Mouse (Mus musculus) 416B (cell line): ENCODE results near the gene Dpep2nb.
"Not testable (repeated sequence)": the region's sequence is repeated elsewhere in the genome, so short reads cannot be mapped to it uniquely, and the experiment has no call there.

Source experiments
- DNase-seq: peaks from one replicate; pipeline ENCODE4 v3.0.0; 2011; ENCODE audit warnings: low read depth

Dpep2nb gene

DNA sequence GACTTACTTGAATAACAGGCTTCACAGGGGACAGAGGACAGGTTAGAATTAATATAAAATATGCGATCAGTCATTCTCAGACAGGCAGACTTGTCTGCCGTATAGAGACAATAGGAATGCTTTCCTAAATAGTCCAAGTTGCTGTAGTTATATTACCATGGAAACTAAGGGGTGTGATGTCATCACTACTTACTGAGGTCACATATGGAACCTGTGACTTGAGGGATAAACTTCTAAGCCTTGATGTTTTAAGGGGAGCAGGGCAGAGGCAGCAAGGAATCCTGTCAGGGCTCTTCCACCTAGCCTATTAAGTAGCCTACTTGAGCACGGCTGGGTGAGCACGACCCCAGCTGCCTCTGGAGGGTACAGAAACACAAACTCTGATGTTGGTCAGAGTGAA, at the start of gene Dpep2nb:
TSS of gene Dpep2nb (minus strand) at position 101 of the 400 bp plus-strand sequence.
- DNase-seq = no peak

DNA sequence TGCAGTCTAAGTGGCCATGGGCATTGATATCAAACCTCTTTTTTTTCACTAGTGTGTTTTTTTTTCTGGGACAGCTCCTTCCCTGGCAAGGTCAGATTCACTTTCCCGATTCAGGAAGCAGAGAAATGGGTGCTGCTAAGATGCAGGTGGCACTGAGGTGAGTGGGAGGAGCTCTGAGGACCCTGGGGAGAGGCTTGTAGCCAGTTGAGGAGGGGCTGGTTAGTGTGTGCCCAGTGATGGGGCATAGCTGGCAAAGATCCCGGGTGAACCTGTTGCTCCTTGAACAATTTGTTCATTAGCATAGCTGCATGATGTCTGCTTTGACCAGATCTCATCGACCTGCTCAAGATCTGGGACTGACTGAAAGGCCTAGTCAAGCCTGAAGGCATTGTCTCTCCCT, 49.3 kb upstream of the Dpep2nb start:
- DNase-seq = no peak

DNA sequence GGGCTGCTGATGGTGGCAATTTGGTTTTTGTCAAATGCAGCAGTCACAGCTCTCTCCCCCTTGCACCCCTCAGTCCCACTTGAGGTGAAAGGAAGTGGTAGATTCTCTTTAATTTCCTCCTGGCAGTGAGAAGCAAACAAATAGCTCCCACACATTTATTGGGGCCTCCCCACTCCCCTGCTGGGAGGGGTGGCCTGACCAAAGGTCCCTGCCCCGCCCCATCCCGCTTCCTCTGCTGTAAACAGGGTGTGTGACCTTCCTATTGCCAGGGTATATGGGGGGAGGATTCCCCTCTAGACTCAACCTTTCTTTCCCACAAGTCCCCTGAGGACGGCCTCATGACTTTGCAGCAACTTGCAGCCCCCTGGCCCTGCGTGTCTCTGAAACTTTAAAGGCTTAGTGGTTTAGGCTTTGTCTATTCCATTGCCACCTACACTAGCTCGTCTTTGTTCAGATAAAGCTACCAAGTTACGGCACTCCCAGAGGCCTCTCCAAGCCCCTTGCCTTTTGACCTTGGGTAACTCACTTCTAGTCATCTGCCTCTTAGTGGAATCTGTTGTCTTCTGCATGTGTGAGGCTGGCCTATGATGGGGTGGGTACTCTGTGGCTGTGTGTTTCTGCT, 48.5 kb upstream of the Dpep2nb start:
- peak; percentile 56 for DNase-seq

DNA sequence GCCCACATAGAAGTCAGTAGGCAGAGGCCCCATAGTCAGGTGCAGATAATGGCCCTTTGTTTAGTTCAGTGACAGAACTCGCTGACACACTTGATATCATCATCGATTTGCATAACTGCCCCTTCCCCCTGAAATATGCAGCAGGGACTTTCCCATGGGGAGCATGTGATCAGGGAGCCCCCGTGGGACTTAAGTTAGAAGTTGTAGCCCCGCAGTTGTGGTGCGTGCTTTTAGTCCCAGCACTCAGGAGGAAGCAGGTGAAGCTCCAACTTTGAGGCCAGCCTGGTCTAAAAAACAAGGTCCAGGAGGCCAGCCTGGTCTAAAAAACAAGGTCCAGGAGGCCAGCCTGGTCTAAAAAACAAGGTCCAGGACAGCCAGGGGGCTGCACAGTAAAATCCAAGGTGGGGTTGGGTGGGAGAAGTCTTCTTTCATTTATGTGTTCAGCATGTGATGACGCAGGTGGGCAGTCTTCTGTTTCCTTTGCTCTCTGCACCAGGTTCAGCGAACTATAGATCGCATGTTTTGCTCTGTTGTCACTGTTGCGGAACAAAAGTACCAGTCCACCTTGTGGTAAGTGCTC, 46.8 kb upstream of the Dpep2nb start:
- no peak for DNase-seq

DNA sequence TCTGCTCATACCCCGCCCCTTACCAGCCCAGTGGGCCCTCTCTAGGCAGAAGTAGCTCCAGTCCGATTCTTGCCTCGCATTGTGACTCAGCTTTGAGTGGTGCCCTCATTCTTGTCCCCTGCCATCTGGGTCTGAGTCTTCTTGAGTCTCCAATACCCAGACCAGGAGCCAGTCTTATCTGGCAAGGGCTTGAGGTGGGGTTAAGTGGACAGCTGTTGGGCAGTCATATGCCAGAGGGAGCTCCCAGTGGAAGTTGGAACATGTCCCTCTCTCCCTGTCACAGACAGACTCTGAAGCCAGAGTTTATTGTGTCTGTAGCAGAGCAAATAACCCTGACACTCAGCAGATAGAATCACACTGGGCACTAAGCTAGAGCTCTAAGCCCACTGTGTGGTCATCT, 45.3 kb upstream of the Dpep2nb start:
- no peak for DNase-seq

DNA sequence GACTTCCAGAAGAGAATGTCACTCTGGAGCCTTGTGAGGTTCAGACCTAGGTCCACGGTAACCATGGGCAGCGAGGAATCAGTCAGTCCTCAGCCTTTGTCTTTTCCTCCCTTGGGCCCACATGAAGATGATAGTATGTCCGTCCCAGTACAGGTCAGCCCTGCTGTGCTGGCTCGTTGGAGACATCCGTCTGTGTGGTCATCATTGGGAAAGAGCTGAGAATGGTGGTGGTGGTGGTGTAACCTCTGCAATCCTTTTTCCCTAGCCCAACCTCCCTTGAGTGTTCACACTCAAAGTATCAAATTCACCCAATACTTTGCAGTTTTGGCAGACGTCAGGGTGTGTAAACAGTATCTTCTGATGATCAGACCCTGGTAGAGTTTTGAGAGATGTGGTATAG, 44.1 kb upstream of the Dpep2nb start:
- peak; percentile 30 for DNase-seq

DNA sequence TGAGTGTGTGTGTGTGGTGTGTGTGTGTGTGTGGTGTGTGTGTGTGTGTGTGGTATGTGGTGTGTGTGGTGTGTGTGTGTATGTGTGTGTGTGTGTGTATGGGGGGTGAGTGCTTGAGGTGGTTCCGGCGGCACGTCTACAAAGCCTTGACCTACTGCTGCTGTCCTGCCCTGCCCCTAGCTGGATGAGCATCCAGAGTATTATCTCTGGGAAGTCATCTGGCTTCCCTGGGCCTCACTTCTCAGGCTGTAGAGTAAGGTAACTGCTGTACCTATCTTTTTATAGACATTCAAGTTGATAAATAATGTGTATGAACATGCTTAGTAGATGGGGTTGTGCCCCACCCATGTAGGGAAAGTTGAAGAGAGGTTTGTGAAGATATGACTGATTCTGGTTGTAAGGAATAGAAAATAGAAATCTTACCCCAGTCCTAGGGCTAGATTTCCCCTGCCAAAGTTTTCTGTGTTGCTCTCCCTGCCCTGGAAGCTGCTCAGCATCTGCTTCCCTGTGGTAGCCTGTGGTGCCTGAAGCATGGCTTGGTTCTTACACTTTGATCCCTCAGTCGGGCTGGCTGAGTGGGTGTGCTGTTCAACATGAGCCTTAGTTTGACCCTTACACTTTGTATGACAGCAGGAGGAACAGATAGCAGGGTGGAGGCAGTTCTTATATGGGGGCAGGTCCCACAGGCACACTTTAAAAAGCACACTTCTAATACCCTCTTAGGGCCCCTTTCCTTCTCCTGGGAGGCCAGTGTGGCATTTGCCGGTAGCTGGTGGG, 42.3 kb upstream of the Dpep2nb start:
- no peak for DNase-seq

- no peak for DNase-seq
Observed at GRCm38 (mm10) chr8:106046872-106047559, 41.2 kb upstream of the Dpep2nb start.

GRCm38 (mm10) chr8:106044151-106044550, 38.4 kb upstream of the Dpep2nb start:
- DNase-seq = peak; percentile 59

DNA sequence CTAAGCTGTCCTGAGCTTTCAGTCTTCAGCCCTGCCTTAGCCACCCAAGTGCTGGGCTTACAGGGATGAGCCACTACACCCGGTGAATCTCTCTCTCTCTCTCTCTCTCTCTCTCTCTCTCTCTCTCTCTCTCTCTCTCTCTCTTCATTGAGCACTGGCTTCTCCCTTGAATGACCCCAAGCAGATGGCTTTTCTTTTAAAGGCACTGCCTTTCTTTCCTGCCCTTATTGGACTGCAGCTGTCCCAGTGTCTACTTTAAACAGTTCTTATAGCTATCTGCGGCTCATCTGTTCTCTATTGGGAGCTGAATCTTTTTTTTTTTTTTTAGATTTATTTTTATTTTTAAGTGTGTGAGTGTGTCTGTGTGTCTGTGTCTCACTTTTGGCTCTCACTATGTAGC, 37.3 kb upstream of the Dpep2nb start:
- no peak for DNase-seq

DNA sequence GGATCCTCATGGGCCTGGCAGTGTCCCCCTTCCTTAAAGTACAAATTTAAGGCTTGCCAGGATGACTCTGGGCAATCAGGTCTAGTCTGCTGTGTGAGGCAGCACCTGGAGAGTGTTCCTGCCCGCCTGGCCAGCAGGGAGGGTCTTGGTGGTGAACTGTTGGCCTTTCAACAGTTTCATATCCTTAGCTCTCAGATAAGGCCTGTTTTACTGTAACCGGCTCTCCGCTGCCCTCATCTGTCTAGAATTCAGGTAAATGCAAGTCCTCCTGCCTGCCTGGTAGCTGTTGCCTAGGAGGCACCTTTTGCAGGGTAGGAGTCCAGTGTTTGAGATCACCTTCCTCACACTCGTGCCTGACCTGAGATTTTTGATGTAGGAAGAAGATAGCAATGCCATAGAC, 34.4 kb upstream of the Dpep2nb start:
- DNase-seq = no peak

- DNase-seq = no peak
Observed at GRCm38 (mm10) chr8:106039605-106040004, 33.8 kb upstream of the Dpep2nb start.

DNA sequence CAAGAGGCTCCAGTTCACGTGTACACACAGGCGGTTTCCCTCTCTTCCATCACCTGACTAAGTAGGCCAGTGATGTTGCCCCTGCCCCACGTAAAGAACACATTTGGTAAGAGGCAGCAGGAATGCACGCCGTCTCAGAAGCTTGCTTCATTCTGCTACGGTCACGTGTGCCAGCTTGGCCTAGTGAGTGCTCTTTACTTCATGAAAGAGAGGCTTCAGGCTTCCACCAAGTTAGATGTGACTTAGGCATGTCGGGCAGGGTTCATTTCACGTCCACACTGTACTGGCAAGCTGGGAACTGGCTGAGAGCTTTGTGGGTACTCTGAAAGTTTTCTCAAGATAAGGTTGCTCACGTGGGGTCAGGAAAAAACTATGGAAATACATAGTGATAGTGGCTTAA, 32.9 kb upstream of the Dpep2nb start:
- no peak for DNase-seq

- DNase-seq = peak; percentile 78
Observed at GRCm38 (mm10) chr8:106022483-106022882, 16.7 kb upstream of the Dpep2nb start.

GRCm38 (mm10) chr8:106018039-106018438, 12.3 kb upstream of the Dpep2nb start:
- no peak for DNase-seq

GRCm38 (mm10) chr8:106017130-106017529, 11.4 kb upstream of the Dpep2nb start:
- DNase-seq = peak; percentile 66

DNA sequence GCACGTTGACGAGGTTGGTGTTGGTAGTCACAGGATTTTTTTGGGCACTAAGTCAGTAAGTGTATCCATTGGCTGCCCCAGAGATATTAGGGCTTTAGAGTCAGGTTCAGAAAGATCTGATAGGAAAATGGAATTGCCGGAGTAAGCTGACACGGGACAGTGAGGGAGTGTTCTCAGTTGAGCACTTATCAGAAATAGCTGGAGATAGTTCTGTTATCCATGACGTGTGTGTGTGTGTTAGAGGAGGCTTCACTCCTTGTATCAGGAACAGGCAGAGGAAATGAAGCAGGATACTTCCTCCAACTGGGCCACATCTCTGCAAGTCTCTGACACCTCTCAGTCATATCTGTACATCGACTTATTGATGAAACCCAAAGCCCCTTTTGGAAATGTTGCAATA, 10.5 kb upstream of the Dpep2nb start:
- DNase-seq = no peak

DNA sequence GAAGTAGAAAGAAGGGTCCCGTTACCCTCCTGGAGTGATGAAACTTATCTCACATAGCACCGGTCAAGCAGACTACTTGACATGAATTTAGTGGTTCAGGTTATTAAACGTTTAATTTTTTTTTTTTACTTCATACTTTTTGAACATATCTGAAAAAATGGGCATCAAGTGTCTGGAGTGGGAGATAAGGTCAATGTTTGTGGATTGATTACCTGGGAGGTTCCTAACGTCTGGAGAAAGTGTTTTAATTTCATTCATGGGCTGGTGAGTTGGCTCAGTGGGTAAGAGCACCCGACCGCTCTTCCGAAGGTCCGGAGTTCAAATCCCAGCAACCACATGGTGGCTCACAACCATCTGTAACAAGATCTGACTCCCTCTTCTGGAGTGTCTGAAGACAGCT, 6.4 kb upstream of the Dpep2nb start:
- DNase-seq = not testable (repeated sequence)

DNA sequence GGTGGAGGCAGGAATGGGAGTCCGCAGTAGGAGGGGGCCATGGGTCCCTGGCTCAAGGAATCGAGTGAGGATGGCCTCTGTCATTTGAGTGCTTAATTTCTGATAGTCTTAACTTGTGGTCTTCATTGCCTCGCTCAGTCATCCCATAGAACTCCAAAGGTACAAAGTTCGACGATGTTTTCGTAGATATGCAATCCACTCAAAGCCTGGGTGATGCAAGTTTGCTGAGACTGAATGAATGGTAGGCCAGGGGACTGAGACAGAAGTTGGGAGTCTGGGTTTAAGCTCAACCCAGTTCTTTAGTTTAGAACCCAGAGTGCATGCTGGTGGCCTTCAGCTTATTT, 5.8 kb upstream of the Dpep2nb start, which contains the start of gene Ddx28:
TSS of gene Ddx28 (minus strand) at position 240 of the 344 bp plus-strand sequence.
- DNase-seq = no peak

DNA sequence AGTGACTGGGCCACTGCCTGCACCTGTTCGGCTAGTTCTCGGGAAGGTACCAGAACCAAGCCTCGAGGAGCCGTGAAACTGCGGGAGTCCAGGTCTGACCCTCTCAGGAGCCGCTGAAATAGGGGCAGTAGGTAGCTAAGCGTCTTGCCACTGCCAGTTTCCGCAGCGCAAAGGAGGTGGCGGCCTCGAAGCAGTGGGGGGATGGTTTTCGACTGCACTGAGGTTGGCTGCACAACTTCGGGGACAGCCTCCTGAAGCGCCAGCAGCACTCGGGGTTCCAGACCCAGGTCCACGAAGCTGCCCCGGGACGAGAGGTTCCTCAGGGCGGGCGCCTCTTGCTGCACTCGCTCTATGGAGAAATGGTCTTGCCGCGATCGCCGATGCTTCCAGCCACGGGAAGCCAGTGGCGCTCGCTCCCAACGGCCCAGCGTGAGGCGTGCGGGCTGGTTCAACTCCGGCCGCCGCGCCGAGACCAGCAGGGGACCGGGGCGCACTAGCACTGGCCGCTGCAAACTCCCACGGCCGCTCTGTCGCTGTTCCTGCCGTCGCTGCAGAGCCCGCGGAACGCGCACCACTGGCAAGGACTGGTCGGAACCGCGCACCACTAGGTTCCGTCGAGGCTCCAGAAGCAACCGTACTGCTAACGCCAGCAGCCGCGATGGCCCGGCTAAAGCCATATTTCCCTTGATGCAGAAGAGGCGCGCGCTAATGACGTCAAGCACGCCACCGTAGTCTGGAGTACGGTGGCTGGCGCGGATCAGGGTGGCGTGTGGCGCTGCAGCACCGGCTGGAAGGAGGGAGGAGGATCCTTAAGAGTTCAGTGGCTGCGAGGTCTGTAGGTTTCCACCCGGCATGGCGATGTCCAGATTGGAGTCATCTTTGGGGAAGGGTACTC, 5.2 kb upstream of the Dpep2nb start:
- DNase-seq = peak; percentile 93

GRCm38 (mm10) chr8:106007891-106008290, 2.1 kb upstream of the Dpep2nb start:
- peak; percentile 61 for DNase-seq

DNA sequence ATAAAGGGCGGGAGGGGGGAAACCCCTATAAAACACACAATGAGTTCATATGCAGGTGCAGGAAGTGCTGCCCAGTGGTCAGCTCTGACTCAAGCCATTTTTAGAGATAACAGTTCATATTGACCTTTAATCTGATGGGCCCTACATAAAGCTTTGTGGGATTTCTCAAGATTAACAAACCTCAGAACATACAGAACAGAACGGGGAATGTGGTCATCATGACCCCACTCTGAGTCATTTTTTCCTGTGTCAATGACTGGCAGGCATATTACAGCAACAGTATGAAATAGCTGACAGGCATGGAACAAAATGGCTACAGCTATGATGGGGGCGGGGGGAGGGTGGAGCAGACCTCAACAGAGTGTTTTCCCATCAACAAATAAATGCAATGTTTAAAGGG, 1.4 kb upstream of the Dpep2nb start:
- peak; percentile 100 for DNase-seq
